Mouse (Mus musculus): ENCODE data around the gene Pycr1. TPM values are rescaled to one million over a fixed set of nuclear protein-coding genes. Genes with fewer than 3 reads are reported as not detected.

The Pycr1 gene
- polyA plus RNA-seq, 1 experiment from 2014 or later: 29.9 TPM

DNA sequence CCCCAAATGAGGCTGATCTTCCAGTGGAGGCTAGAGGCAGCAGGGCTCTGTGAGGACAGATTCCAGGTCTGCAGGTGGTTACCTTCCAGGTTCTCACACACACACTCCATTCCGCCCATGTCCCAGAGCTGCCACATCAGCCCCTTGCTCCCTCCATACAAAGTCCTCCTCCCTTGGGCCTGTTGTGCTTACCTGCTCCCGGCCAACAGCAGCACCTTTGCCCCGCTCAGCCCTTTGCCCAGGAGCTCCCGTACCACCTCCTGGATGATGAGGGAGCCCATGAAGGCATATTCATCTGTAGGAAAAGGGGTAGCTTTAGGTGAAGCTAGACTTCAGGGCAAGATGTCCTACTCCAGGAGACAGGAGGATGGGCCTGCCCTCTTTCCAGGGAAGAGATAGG, 13.7 kb upstream of the Pycr1 start:
- Histone ChIP-seq H3K9me3 (no peaks in the 10 kb centered on the region), H3K4me2 (no peak overlapping the region), H3K36me3 (no peaks in the 10 kb centered on the region), H3K9ac (replicated peaks) (no peak overlapping the region), H3K27me3 (peaks cover 62% of the 10 kb centered on the region), H3K4me3 (replicated peaks) (no peak overlapping the region), H3K4me1 (replicated peaks) (peaks cover 26% of the 10 kb centered on the region), H3K27ac (no peak overlapping the region)
- 90% methylated on average over 4 of the region's 4 CpGs for WGBS
- no peak for ATAC-seq (ENCODE audit: insufficient number of reproducible peaks, insufficient read depth, low FRiP score, low TSS enrichment, low read depth)

DNA sequence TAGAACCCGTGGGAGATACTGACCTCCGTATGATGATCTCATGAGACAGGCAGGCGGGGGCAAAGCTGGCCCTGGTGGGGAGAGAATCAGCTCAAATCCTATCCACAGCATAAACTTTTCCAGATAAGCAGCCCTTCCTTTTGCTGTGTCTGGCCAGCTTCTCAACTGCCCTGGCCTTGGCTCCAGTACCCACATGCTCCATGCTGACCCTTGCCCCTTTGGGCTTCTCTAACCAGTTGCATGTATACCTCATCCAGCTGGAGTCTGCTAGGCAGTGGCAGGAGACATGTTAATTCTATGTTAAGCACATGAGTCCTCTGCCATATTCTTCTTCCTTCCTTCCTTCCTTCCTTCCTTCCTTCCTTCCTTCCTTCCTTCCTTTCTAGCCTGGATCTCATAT, 11.2 kb upstream of the Pycr1 start:
- H3K27me3 ChIP-seq: peaks cover 36% of the 10 kb centered on the region
- H3K9me3 ChIP-seq: no peaks in the 10 kb centered on the region
- H3K9ac ChIP-seq (replicated peaks): no peak overlapping the region
- WGBS: 75% methylated on average over 3 of the region's 3 CpGs
- H3K36me3 ChIP-seq: no peaks in the 10 kb centered on the region
- no peak overlapping the region for H3K4me2 ChIP-seq
- peaks cover 9% of the 10 kb centered on the region for H3K4me1 ChIP-seq (replicated peaks)
- no peak overlapping the region for H3K27ac ChIP-seq
- no peak for ATAC-seq (ENCODE audit: insufficient number of reproducible peaks, insufficient read depth, low FRiP score, low TSS enrichment, low read depth)
- no peak overlapping the region for H3K4me3 ChIP-seq (replicated peaks)

DNA sequence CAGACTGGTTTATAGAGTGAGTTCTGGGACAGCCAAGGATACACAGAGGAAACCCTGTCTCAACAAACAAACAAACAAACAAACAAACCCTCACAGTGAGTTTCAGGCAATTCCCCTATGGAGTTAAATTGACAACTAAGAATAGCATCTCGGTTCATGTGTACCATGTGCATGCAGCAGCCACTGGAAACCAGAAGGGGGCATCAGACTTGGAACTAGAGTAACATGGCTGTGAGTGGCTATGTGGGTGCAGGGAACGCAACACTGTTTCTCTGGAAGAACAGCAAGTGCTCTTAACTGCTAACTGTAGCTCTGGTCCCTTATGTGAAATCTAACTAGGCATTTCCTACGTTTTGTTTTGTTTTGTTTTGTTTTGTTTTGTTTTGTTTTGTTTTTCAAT, 8.3 kb upstream of the Pycr1 start:
- Histone ChIP-seq H3K9me3 (no peaks in the 10 kb centered on the region), H3K27me3 (peaks cover 22% of the 10 kb centered on the region), H3K9ac (replicated peaks) (no peak overlapping the region), H3K27ac (no peak overlapping the region), H3K36me3 (no peaks in the 10 kb centered on the region), H3K4me1 (replicated peaks) (peaks cover 10% of the 10 kb centered on the region), H3K4me3 (replicated peaks) (no peak overlapping the region), H3K4me2 (no peak overlapping the region)
- 75% methylated on average over 3 of the region's 3 CpGs for WGBS
- no peak for ATAC-seq (ENCODE audit: insufficient number of reproducible peaks, insufficient read depth, low FRiP score, low TSS enrichment, low read depth)

DNA sequence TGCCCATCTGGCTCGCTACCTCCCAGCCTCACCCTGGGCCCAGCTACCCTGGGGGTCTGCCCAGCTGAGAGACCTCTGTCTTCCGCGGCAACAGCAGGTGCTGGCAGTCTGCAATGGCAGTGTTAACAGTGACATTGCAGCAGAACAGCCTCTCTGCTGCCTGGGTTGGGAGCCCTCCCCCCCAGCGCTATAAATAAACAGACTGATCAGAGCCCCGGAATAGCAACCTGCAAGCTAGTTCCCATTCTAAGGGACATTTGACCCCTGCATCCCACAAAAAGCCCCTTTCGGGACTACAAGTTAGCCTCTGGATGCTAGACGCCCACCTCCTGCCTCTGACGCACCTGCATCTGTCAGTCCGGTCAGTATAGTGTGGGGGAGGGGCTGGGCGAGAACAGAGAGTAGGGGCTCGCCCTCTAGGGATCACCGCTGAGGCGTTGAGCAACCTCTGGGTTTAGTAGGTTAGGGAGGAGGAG, 4.5 kb upstream of the Pycr1 start, which contains the start of gene Myadml2:
Gene Myadml2, minus strand, starts transcription at position 158 of the 476 bp plus-strand sequence.
- Histone ChIP-seq H3K9me3 (no peaks in the 10 kb centered on the region), H3K9ac (replicated peaks) (no peak within 1 kb of the TSS; the same call in 1 of the 2 replicates)

DNA sequence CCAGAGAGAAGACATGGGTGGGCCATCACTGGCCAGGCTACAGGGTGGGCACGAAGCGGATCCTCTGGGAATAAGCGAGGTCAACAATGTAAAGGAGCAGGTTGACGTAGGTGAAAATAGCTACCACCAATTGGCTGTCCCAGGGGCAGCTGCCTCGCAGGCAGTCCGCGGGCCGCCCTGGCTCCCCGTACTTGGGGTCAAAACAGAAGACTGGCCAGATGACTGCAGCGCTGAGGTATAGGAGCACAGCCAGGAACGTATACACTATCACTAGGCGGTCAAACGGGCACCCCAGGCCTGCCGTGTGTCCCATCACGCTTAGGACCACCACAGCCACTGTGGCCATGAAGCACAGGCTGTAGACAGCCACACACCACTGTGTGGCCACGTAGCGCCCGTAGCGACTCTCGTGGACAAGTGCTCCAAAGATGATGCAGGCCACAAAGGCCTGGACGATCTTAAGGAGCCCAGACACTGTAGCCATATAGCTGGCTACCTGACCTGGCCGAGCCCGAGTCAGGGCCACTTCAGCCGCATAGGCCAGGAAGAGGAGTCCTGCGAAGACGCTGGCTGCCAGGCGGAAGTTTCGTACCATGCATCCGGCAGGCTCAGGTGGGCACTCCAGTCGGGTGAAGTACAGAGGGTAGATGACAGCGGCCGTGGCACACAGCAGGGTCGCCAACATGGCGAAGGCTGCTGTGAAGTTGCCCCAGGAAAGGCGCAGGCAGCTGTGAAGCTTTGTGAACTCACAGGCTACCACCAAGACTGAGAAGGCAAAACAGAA, 3.7 kb upstream of the Pycr1 start:
- peak overlapping the region; percentile 48 for H3K4me2 ChIP-seq
- 0 out of 2 replicates have a peak overlapping the region, but pooled peaks have one; percentile 10 for H3K4me3 ChIP-seq (replicated peaks)
- H3K27ac ChIP-seq: no peak overlapping the region
- peaks cover 21% of the 10 kb centered on the region for H3K4me1 ChIP-seq (replicated peaks)
- H3K9ac ChIP-seq (replicated peaks): no peak overlapping the region
- 78% methylated on average over 35 of the region's 35 CpGs for WGBS
- H3K9me3 ChIP-seq: no peaks in the 10 kb centered on the region
- no peak for ATAC-seq (ENCODE audit: insufficient number of reproducible peaks, insufficient read depth, low FRiP score, low TSS enrichment, low read depth)
- H3K27me3 ChIP-seq: peaks cover 15% of the 10 kb centered on the region
- no peaks in the 10 kb centered on the region for H3K36me3 ChIP-seq

More for the DNA sequence above, 4.5 kb upstream of the Pycr1 start, which contains the start of gene Myadml2:
- Histone ChIP-seq H3K27me3 (peaks cover 15% of the 10 kb centered on the region), H3K4me3 (replicated peaks) (peak within 1 kb of the TSS; percentile 10; the same call in 1 of the 2 replicates), H3K4me2 (peak within 1 kb of the TSS; percentile 48), H3K4me1 (replicated peaks) (peaks cover 13% of the 10 kb centered on the region), H3K27ac (no peak within 1 kb of the TSS), H3K36me3 (no peaks in the 10 kb centered on the region)
- 5% methylated on average over 13 of the region's 13 CpGs for WGBS
- no peak for ATAC-seq (ENCODE audit: insufficient number of reproducible peaks, insufficient read depth, low FRiP score, low TSS enrichment, low read depth)

DNA sequence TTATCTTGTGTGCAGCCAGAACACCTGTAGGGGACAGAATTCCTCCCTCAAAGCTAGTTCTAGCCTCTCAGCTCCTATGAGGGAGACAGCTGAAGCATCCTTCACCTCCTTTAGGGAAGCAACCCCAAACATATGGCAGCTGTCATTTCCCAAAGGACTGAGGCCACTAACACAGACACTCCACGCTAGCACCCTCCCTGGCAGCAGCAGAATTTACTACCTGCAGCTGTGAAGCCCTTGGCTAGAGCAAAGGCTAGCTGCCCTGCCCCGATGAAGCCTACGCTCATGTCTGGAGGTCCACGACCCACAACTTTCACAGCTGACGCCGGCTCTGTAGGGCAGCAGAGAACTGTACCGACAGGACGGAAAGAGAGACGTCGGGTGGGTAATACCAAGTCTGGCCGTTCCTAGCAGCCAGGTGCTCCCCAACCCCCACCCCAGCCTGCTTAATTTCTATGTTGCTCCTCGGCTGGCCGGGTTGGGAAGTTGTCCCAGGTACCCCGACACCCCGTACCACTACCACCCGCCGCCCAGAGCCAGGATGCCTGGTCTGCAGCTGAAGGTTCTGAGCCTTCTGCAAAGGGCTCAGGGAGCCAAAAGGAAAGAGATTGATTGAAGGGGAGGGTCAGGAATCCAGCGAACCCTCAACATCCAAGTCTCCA, 499 bp downstream of the Pycr1 start:
- peak overlapping the region; percentile 61 for H3K9ac ChIP-seq (replicated peaks)
- H3K27me3 ChIP-seq: peaks cover 13% of the 10 kb centered on the region
- peaks cover 22% of the 10 kb centered on the region for H3K4me1 ChIP-seq (replicated peaks)
- H3K4me3 ChIP-seq (replicated peaks): peak overlapping the region; percentile 42
- no peaks in the 10 kb centered on the region for H3K9me3 ChIP-seq
- H3K4me2 ChIP-seq: peak overlapping the region; percentile 78
- under 1% methylated on average over 18 of the region's 18 CpGs for WGBS
- peak; percentile 58 for ATAC-seq (ENCODE audit: insufficient number of reproducible peaks, insufficient read depth, low FRiP score, low TSS enrichment, low read depth)
- no peaks in the 10 kb centered on the region for H3K36me3 ChIP-seq
- H3K27ac ChIP-seq: peak overlapping the region; percentile 24; the same call in 1 of the 2 replicates

DNA sequence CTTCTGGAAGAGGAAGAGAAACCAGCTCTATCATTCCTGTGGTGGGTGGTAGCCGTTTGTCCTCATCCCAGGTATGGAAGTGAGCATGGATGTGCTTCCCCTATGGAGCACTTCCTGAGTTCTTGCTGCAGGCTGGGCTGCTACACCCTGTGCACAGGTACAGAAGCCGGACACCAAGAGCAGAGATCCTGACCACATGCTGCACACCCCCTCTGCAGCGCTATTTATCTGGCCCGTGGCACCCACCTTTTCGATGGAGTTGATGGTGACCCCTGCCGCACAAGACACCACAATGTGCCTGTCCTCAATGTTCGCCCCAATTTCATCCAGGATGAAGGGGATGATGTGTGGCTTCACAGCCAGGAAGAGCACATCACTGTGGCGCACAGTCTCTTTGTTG, 1.7 kb downstream of the Pycr1 start:
- no peak for ATAC-seq (ENCODE audit: insufficient number of reproducible peaks, insufficient read depth, low FRiP score, low TSS enrichment, low read depth)
- WGBS: 79% methylated on average over 8 of the region's 8 CpGs
- H3K4me1 ChIP-seq (replicated peaks): peaks cover 14% of the 10 kb centered on the region
- H3K36me3 ChIP-seq: no peaks in the 10 kb centered on the region
- no peak overlapping the region for H3K4me3 ChIP-seq (replicated peaks)
- H3K27me3 ChIP-seq: peaks cover under 1% of the 10 kb centered on the region; the same call in 1 of the 2 replicates
- H3K27ac ChIP-seq: no peak overlapping the region
- H3K9me3 ChIP-seq: no peaks in the 10 kb centered on the region
- no peak overlapping the region; the same call in 1 of the 2 replicates for H3K9ac ChIP-seq (replicated peaks)
- peak overlapping the region; percentile 78; the same call in 1 of the 2 replicates for H3K4me2 ChIP-seq

DNA sequence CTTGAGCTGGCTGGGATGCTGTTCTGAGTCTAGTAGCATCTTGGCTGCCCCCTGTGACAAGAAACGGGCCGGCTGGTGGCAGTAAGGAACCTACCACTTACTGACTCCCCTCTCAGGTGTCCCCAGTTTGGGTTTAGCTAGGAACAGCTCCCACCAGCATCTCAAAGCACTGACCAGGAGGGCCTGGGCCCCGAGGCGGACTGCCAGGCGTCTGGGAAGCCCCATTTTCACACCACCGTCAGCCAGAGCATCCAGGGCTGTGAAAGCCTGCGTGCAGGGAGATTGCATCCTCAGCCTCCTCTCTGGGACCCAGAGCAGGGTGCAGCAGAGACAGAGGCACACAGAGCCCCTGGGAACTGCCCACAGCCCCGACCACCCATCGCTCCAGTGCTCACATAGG, 2.3 kb downstream of the Pycr1 start:
- no peaks in the 10 kb centered on the region for H3K9me3 ChIP-seq
- peak overlapping the region; percentile 27; the same call in 1 of the 2 replicates for H3K9ac ChIP-seq (replicated peaks)
- H3K27me3 ChIP-seq: no peaks in the 10 kb centered on the region; the same call in 1 of the 2 replicates
- peak overlapping the region; percentile 4; the same call in 1 of the 2 replicates for H3K4me2 ChIP-seq
- H3K4me1 ChIP-seq (replicated peaks): peaks cover 14% of the 10 kb centered on the region
- H3K4me3 ChIP-seq (replicated peaks): 0 out of 2 replicates have a peak overlapping the region, but pooled peaks have one; percentile 2
- 44% methylated on average over 9 of the region's 9 CpGs for WGBS
- H3K27ac ChIP-seq: no peak overlapping the region
- no peaks in the 10 kb centered on the region for H3K36me3 ChIP-seq
- ATAC-seq (ENCODE audit: insufficient number of reproducible peaks, insufficient read depth, low FRiP score, low TSS enrichment, low read depth): no peak

DNA sequence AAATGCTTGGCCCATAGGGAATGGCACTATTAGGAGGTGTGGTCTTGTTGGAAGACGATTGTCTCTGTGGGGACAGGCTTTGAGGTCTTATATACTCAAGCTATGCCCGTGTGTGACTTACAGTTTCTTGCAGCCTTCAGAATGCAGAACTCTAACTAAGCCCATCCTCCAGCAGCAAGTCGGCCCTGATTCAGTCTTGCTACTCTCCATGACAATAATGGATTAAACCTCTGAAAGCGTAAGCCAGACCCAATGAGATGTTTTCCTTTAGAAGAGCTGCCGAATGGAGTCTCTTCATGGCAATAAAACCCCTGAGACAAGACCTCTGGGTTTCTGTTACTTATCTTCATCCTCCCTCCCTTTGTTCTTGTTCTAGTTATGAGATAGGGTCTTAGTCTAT, 8.8 kb downstream of the Pycr1 start:
- WGBS: 85% methylated on average over 5 of the region's 5 CpGs
- H3K36me3 ChIP-seq: peaks cover under 1% of the 10 kb centered on the region; the same call in 1 of the 2 replicates
- no peak for ATAC-seq (ENCODE audit: insufficient number of reproducible peaks, insufficient read depth, low FRiP score, low TSS enrichment, low read depth)
- peaks cover 26% of the 10 kb centered on the region for H3K4me1 ChIP-seq (replicated peaks)
- H3K9ac ChIP-seq (replicated peaks): no peak overlapping the region
- no peaks in the 10 kb centered on the region for H3K9me3 ChIP-seq
- H3K4me2 ChIP-seq: no peak overlapping the region
- no peaks in the 10 kb centered on the region for H3K27me3 ChIP-seq
- no peak overlapping the region for H3K4me3 ChIP-seq (replicated peaks)
- no peak overlapping the region for H3K27ac ChIP-seq

DNA sequence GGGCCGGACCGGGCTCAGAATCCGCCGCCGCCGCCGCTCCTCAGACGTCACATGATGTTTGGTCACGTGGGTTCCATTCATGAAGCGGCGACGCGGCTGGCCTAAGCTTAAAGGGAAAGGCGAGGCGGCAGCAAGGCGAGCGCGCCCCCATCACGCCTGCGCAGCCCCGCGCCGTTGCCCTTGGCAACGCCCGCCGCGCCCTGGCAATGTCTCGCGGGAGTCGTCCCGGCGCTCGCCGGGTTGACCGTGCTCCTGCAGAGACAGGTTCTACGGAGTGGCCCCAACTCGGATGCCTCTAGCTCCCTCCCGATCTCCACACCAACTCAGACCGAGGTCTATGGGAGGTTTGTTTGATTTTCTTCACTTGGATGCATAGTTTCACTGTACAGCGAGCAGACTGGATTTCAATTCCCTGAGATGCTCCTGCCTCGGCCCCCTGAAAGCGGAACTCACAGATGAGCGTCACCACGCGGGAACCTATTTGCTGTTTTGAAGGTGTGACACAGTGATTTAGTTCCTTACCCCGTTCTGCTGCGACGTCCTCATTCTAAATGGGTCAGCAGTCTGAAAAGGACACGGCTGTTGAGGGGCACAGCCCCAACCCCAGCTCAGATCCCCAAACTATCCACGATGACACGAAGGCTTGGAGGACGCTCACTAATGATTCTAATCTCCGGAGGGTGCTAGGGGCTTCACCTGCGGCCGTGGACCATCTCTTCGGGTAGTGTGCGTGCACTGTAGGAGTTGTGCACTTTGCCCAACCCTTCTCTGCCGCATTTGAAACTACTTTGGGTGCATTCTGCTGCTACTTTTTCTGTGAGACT, 9.8 kb downstream of the Pycr1 start, which contains the start of gene Mafg:
Gene Mafg, minus strand, starts transcription at position 81 of the 824 bp plus-strand sequence.
- Histone ChIP-seq H3K36me3 (peaks cover 12% of the 10 kb centered on the region), H3K4me2 (peak within 1 kb of the TSS; percentile 92), H3K4me1 (replicated peaks) (peaks cover 28% of the 10 kb centered on the region), H3K9ac (replicated peaks) (peak within 1 kb of the TSS; percentile 88), H3K4me3 (replicated peaks) (peak within 1 kb of the TSS; percentile 97), H3K27me3 (no peaks in the 10 kb centered on the region), H3K9me3 (no peaks in the 10 kb centered on the region), H3K27ac (peak within 1 kb of the TSS; percentile 87)
- WGBS: 11% methylated on average over 58 of the region's 58 CpGs
- ATAC-seq (ENCODE audit: insufficient number of reproducible peaks, insufficient read depth, low FRiP score, low TSS enrichment, low read depth): peak; percentile 86

Data from limb, embryonic 12.5 days (tissue).